Mouse (Mus musculus) neural tube, embryonic 13.5 days (tissue): ENCODE results near the gene Prpf4. TPM values are rescaled to one million over a fixed set of nuclear protein-coding genes. Genes with fewer than 3 reads are reported as not detected.

Source experiments
- ATAC-seq: fragments of 200-750 bp; cut with Nextera tagmentation; 2 replicates; pipeline ENCODE4 v1.8.0; 2017; ENCODE audit warnings: low read depth, mild to moderate bottlenecking, moderate TSS enrichment, moderate library complexity
- H3K27ac ChIP-seq: fragments of 300-500 bp; sonication (generic); replicated peaks from 2 replicates; pipeline ENCODE4 v1.5.1; 2015; ENCODE audit warnings: moderate library complexity, mild to moderate bottlenecking, inconsistent platforms
- H3K27me3 ChIP-seq: fragments of 300-500 bp; sonication (generic); 2 replicates; pipeline ENCODE4 v1.6.1; 2015; ENCODE audit warnings: mild to moderate bottlenecking, inconsistent platforms
- H3K36me3 ChIP-seq: fragments of 300-500 bp; sonication (generic); 2 replicates; pipeline ENCODE4 v1.6.1; 2015; ENCODE audit warnings: mild to moderate bottlenecking, inconsistent platforms
- H3K4me1 ChIP-seq: fragments of 300-500 bp; sonication (generic); replicated peaks from 2 replicates; pipeline ENCODE4 v1.6.1; 2015; ENCODE audit warnings: inconsistent platforms
- H3K4me2 ChIP-seq: fragments of 300-500 bp; sonication (generic); 2 replicates; pipeline ENCODE4 v1.6.1; 2015; ENCODE audit warnings: inconsistent platforms, mild to moderate bottlenecking, moderate library complexity
- H3K4me3 ChIP-seq: fragments of 300-500 bp; sonication (generic); 2 replicates; pipeline ENCODE4 v1.5.1; 2015; ENCODE audit warnings: mild to moderate bottlenecking, inconsistent platforms
- H3K9ac ChIP-seq: fragments of 300-500 bp; sonication (generic); 2 replicates; pipeline ENCODE4 v1.6.1; 2015; ENCODE audit warnings: moderate library complexity, mild to moderate bottlenecking, inconsistent platforms
- H3K9me3 ChIP-seq: fragments of 300-500 bp; sonication (generic); 2 replicates; pipeline ENCODE4 v1.6.1; 2016; ENCODE audit warnings: inconsistent platforms
- WGBS: fragments of 180-500 bp; shearing (Covaris S2); methylation state at CpG from one replicate; pipeline ENCODE4 v1.1.7; 2015; 5-methylcytosine and 5-hydroxymethylcytosine counted together
- polyA plus RNA-seq: library from polyadenylated mRNA; unstranded; fragments of >200 nt; fragmentation: Nextera tagmentation; extraction: Ambion mirVana; gene quantifications from 2 replicates; pipeline ENCODE4 v1.2.1, GENCODE M21; 2015

The Prpf4 gene
- polyA plus RNA-seq, 1 experiment from 2014 or later: 17.1 TPM

GRCm38 (mm10) chr4:62372410-62372809 lies 36.2 kb upstream of the Prpf4 start:
- 33% methylated on average over 1 of the region's 1 CpGs for WGBS
- Histone ChIP-seq H3K9me3 (no peaks in the 10 kb centered on the region), H3K4me2 (no peak overlapping the region), H3K36me3 (no peaks in the 10 kb centered on the region), H3K4me1 (no peaks in the 10 kb centered on the region), H3K27ac (no peak overlapping the region), H3K9ac (no peak overlapping the region), H3K4me3 (no peak overlapping the region), H3K27me3 (no peaks in the 10 kb centered on the region)
- ATAC-seq: no peak

DNA sequence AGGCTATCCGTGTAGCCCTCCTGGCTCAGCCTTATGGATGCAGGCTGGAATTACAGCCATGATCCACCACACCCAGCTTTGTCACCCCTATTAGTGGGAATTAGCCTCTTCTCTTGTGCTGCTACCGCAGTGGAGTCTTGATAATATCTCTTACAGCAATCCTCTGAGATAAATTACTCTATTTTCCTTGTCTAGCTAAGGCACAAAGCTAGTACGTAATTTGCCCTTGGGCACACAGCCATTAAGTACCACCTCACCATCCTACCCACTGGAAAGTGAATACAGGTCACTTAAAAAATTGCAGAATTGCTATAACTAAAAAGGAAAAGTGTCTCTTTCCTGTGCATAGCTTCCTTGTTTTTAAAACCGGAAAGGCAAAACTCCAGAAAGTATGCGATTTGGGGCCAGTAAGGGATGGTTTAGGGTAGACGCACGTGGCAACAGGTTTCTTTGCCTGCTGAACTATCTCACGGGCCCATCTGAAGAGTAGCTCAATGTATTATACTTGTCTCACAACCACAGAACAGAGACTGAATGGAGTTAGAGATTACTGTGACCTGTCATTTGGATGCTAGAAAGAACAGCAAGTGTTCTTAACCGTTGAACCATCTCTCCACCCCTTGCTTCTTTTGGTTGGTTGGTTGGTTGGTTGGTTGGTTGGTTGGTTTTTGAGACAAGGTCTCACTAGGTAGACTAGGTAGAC lies 35.6 kb upstream of the Prpf4 start:
- H3K27ac ChIP-seq: no peak overlapping the region
- no peak overlapping the region for H3K4me2 ChIP-seq
- H3K27me3 ChIP-seq: no peaks in the 10 kb centered on the region
- H3K9me3 ChIP-seq: no peaks in the 10 kb centered on the region
- H3K4me1 ChIP-seq: no peaks in the 10 kb centered on the region
- no peak for ATAC-seq
- no peak overlapping the region for H3K4me3 ChIP-seq
- WGBS: 87% methylated on average over 9 of the region's 9 CpGs
- no peak overlapping the region for H3K9ac ChIP-seq
- H3K36me3 ChIP-seq: no peaks in the 10 kb centered on the region

GRCm38 (mm10) chr4:62373668-62374067 lies 34.9 kb upstream of the Prpf4 start:
- Histone ChIP-seq H3K4me2 (no peak overlapping the region), H3K27me3 (no peaks in the 10 kb centered on the region), H3K9me3 (no peaks in the 10 kb centered on the region), H3K27ac (no peak overlapping the region), H3K4me1 (0 out of 2 replicates have a peak, but pooled peaks cover 3% of the 10 kb centered on the region), H3K9ac (no peak overlapping the region), H3K36me3 (no peaks in the 10 kb centered on the region), H3K4me3 (no peak overlapping the region)
- ATAC-seq: no peak
- WGBS: 88% methylated on average over 7 of the region's 7 CpGs

DNA sequence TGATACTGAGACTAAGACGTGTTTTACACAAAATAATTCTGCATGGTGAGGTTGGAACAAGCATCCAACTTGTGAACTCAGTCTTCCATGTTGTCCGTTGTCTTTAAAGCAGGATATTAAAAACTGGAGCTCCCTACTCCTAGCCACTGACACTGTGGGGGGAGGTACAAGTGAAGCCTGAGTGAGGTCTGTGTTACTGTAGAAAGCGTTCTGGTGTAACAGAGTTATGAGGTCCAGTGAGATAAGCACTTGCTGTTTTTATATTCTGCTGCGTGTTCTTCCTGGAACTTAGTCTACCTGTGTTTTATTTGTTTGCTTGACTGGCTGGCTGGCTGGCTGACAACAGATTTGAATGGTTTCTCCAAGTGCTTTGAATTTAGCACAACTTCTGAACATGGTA lies 34.3 kb upstream of the Prpf4 start:
- no peaks in the 10 kb centered on the region for H3K9me3 ChIP-seq
- no peaks in the 10 kb centered on the region for H3K36me3 ChIP-seq
- H3K27ac ChIP-seq: no peak overlapping the region
- no peaks in the 10 kb centered on the region for H3K27me3 ChIP-seq
- no peak overlapping the region for H3K9ac ChIP-seq
- 0 out of 2 replicates have a peak, but pooled peaks cover 7% of the 10 kb centered on the region for H3K4me1 ChIP-seq
- H3K4me2 ChIP-seq: no peak overlapping the region
- WGBS: 90% methylated on average over 4 of the region's 4 CpGs
- no peak overlapping the region for H3K4me3 ChIP-seq
- ATAC-seq: no peak

- H3K27me3 ChIP-seq: no peaks in the 10 kb centered on the region
- no peak overlapping the region for H3K4me3 ChIP-seq
- H3K36me3 ChIP-seq: no peaks in the 10 kb centered on the region
- no peak overlapping the region for H3K27ac ChIP-seq
- H3K4me2 ChIP-seq: no peak overlapping the region
- 0 out of 2 replicates have a peak, but pooled peaks cover 7% of the 10 kb centered on the region for H3K4me1 ChIP-seq
- H3K9me3 ChIP-seq: no peaks in the 10 kb centered on the region
- H3K9ac ChIP-seq: no peak overlapping the region
- ATAC-seq: no peak
- 95% methylated on average over 2 of the region's 2 CpGs for WGBS
These were observed 32.5 kb upstream of the Prpf4 start for GRCm38 (mm10) chr4:62376123-62376522.

GRCm38 (mm10) chr4:62379724-62380381 lies 28.7 kb upstream of the Prpf4 start:
- 92% methylated on average over 9 of the region's 9 CpGs for WGBS
- H3K27me3 ChIP-seq: no peaks in the 10 kb centered on the region
- H3K27ac ChIP-seq: no peak overlapping the region
- ATAC-seq: no peak
- H3K36me3 ChIP-seq: no peaks in the 10 kb centered on the region
- 0 out of 2 replicates have a peak, but pooled peaks cover 7% of the 10 kb centered on the region for H3K4me1 ChIP-seq
- no peak overlapping the region for H3K4me2 ChIP-seq
- H3K4me3 ChIP-seq: no peak overlapping the region
- no peaks in the 10 kb centered on the region for H3K9me3 ChIP-seq
- H3K9ac ChIP-seq: no peak overlapping the region

GRCm38 (mm10) chr4:62383207-62383606 lies 25.4 kb upstream of the Prpf4 start:
- no peak overlapping the region for H3K9ac ChIP-seq
- WGBS: 95% methylated on average over 6 of the region's 6 CpGs

GRCm38 (mm10) chr4:62383752-62384151 lies 24.8 kb upstream of the Prpf4 start:
- H3K4me2 ChIP-seq: no peak overlapping the region
- no peaks in the 10 kb centered on the region for H3K27me3 ChIP-seq
- no peak overlapping the region for H3K27ac ChIP-seq
- WGBS: 91% methylated on average over 7 of the region's 7 CpGs
- H3K9ac ChIP-seq: no peak overlapping the region
- H3K4me3 ChIP-seq: no peak overlapping the region
- no peaks in the 10 kb centered on the region for H3K9me3 ChIP-seq
- peaks cover 22% of the 10 kb centered on the region for H3K36me3 ChIP-seq
- H3K4me1 ChIP-seq: 0 out of 2 replicates have a peak, but pooled peaks cover 4% of the 10 kb centered on the region
- ATAC-seq: no peak

More at GRCm38 (mm10) chr4:62383207-62383606, 25.4 kb upstream of the Prpf4 start:
- H3K9me3 ChIP-seq: no peaks in the 10 kb centered on the region
- H3K27ac ChIP-seq: no peak overlapping the region
- H3K36me3 ChIP-seq: peaks cover 16% of the 10 kb centered on the region
- no peak for ATAC-seq
- 0 out of 2 replicates have a peak, but pooled peaks cover 7% of the 10 kb centered on the region for H3K4me1 ChIP-seq
- H3K27me3 ChIP-seq: no peaks in the 10 kb centered on the region
- no peak overlapping the region for H3K4me3 ChIP-seq
- no peak overlapping the region for H3K4me2 ChIP-seq

GRCm38 (mm10) chr4:62384159-62384558 lies 24.4 kb upstream of the Prpf4 start:
- H3K4me2 ChIP-seq: no peak overlapping the region
- H3K27me3 ChIP-seq: no peaks in the 10 kb centered on the region
- whole genome bisulfite sequencing: 87% methylated on average over 1 of the region's 1 CpGs
- H3K36me3 ChIP-seq: peaks cover 26% of the 10 kb centered on the region
- no peak overlapping the region for H3K9ac ChIP-seq
- H3K4me3 ChIP-seq: no peak overlapping the region
- no peaks in the 10 kb centered on the region for H3K9me3 ChIP-seq
- 0 out of 2 replicates have a peak, but pooled peaks cover under 1% of the 10 kb centered on the region for H3K4me1 ChIP-seq
- no peak overlapping the region for H3K27ac ChIP-seq
- no peak for ATAC-seq

- H3K9me3 ChIP-seq: no peaks in the 10 kb centered on the region
- no peak for ATAC-seq
- no peak overlapping the region for H3K4me2 ChIP-seq
These were observed 23.2 kb upstream of the Prpf4 start for GRCm38 (mm10) chr4:62385439-62385838.

DNA sequence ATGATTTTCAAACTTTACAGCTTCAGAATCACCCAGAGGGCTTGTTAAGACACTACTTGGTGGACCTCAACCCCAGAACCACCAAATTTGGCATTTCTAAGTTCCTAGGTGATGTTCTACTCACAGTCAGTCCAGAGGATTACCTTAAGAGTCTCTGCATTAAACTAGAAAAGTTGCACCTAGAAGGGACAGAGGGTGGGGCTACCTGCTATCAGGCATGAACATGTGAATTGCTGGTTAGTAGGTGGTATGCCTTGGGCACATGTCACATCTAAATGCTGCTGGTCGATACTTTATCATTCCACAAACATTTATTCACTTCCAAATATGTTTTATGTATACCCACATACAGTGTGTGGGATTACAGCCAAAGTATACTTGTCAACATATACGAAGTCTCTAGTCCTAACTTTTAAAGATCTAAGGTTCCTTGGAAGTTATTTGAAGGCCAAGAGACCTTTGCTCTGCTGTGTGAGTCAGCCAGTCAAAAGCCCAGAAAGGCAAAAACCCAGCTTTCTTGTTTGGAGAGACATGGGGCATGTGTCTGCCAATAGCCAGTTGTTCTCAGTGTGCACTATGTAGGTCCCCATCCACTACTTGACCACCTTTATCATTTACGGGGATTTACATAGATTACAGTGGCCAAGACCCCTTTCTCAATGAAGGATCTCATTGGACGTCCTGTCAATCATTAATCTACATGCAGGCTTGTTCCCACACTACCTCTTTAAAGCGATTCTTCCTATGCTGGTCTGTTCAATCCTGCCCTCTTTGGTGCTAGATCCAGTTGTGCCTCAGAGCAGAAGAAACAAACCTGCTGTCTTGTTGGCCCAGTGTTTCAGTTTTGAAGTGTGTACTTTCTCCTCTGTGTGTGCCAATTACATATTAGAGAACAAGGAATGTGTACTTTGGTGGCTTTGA lies 18.7 kb upstream of the Prpf4 start:
- Histone ChIP-seq H3K4me2 (no peak overlapping the region), H3K27ac (no peak overlapping the region), H3K4me1 (no peaks in the 10 kb centered on the region), H3K27me3 (no peaks in the 10 kb centered on the region), H3K9me3 (no peaks in the 10 kb centered on the region), H3K36me3 (peaks cover 73% of the 10 kb centered on the region), H3K9ac (no peak overlapping the region), H3K4me3 (no peak overlapping the region)
- ATAC-seq: no peak
- 86% methylated on average over 5 of the region's 5 CpGs for WGBS

More at GRCm38 (mm10) chr4:62385439-62385838, 23.2 kb upstream of the Prpf4 start:
- Histone ChIP-seq H3K36me3 (peaks cover 38% of the 10 kb centered on the region), H3K27ac (no peak overlapping the region), H3K9ac (no peak overlapping the region), H3K4me1 (no peaks in the 10 kb centered on the region), H3K4me3 (no peak overlapping the region), H3K27me3 (no peaks in the 10 kb centered on the region)
- WGBS: 92% methylated on average over 7 of the region's 7 CpGs

DNA sequence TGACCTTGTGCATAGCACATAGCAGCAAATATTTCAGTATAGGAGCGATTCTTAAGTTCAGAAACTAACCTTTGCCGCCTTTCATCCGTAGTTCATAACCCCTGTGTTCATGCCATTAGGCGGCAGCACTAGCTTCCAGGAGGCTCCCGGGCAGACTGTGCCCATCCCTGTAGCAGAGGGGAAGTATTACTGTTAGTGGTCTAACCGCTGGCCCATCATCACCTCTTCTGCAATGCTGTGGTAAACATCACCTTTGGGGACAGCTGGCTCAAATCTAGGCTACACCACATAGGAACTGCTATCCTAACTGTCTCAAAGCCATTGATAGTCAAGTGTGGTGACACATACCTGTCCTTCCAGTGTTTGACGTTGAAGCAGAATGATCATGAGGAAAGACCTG lies 16.7 kb upstream of the Prpf4 start:
- H3K4me3 ChIP-seq: no peak overlapping the region
- ATAC-seq: no peak
- no peaks in the 10 kb centered on the region for H3K4me1 ChIP-seq
- H3K9me3 ChIP-seq: no peaks in the 10 kb centered on the region
- 89% methylated on average over 7 of the region's 7 CpGs for WGBS
- no peak overlapping the region for H3K4me2 ChIP-seq
- H3K9ac ChIP-seq: no peak overlapping the region
- H3K36me3 ChIP-seq: peaks cover 84% of the 10 kb centered on the region
- no peaks in the 10 kb centered on the region for H3K27me3 ChIP-seq
- H3K27ac ChIP-seq: no peak overlapping the region
